Comparison of ENCODE assay signal across 10 mouse cellular contexts in genomic region chr5:113225271-113225670, GRCm38 (mm10). TPM values are rescaled to one million over a fixed set of nuclear protein-coding genes. Genes with fewer than 3 reads are reported as not detected.
DNase-seq lines count a peak whose midpoint lies in the region; ATAC-seq and TF ChIP-seq lines count a peak whose summit lies in the region.
"Had no signal": no experiment of that assay in that cellular context is flagged by ENCODE, and none has a peak within 500 bp of the region (broad histone marks: within the 10 kb centered on the region; RNA-seq: fewer than 3 reads in every experiment).

No protein-coding gene starts in this region.

- intact Hi-C loops in left cerebral cortex, postnatal 36 days (cut with DNase I), result no loop called here

- H3K9ac ChIP-seq in lung, embryonic 14.5 days, result no peak overlapping the region
- H3K9ac ChIP-seq in embryonic facial prominence, embryonic 13.5 days, result no peak overlapping the region
- no peak overlapping the region for H3K9ac ChIP-seq in hindbrain, embryonic 15.5 days
- no peak overlapping the region for H3K9ac ChIP-seq in neural tube, embryonic 13.5 days

- peaks cover 6% of the 10 kb centered on the region; the same call in 1 of the 2 replicates for H3K27me3 ChIP-seq in lung, embryonic 14.5 days (ENCODE audit: insufficient read depth, low read length)
- H3K27me3 ChIP-seq in embryonic facial prominence, embryonic 13.5 days, result peaks cover 10% of the 10 kb centered on the region
- no peaks in the 10 kb centered on the region for H3K27me3 ChIP-seq in hindbrain, embryonic 15.5 days
- H3K27me3 ChIP-seq in neural tube, embryonic 13.5 days, result no peaks in the 10 kb centered on the region
- H3K27me3 ChIP-seq: Patski had no signal

- peak; percentile 74 for DNase-seq in lung, embryonic 14.5 days
- DNase-seq in lung, postnatal 4 days, result no peak
- no peak for DNase-seq in thymus, postnatal 14 days
- DNase-seq in frontal cortex, postnatal 36 days (ENCODE audit: low spot score in 2 of 2), result no peak
- DNase-seq in left cerebral cortex, postnatal 36 days (ENCODE audit: low spot score in 2 of 2), result no peak

- 0 out of 2 replicates have a peak overlapping the region, but pooled peaks have one; percentile 0 for H3K27ac ChIP-seq in lung, embryonic 14.5 days (ENCODE audit: low read depth)
- H3K27ac ChIP-seq in embryonic facial prominence, embryonic 13.5 days, result no peak overlapping the region
- no peak overlapping the region for H3K27ac ChIP-seq in hindbrain, embryonic 15.5 days (replicated peaks)
- H3K27ac ChIP-seq in neural tube, embryonic 13.5 days (replicated peaks), result no peak overlapping the region
- H3K27ac ChIP-seq: limb, embryonic 12.5 days had no signal

- no peaks in the 10 kb centered on the region for H3K36me3 ChIP-seq in lung, embryonic 14.5 days (ENCODE audit: insufficient read depth)
- no peaks in the 10 kb centered on the region for H3K36me3 ChIP-seq in embryonic facial prominence, embryonic 13.5 days
- H3K36me3 ChIP-seq in hindbrain, embryonic 15.5 days, result no peaks in the 10 kb centered on the region
- H3K36me3 ChIP-seq in neural tube, embryonic 13.5 days, result no peaks in the 10 kb centered on the region
- H3K36me3 ChIP-seq: limb, embryonic 12.5 days had no signal

- peaks cover 11% of the 10 kb centered on the region; the same call in 1 of the 2 replicates for H3K4me1 ChIP-seq in lung, embryonic 14.5 days (ENCODE audit: insufficient read depth)
- H3K4me1 ChIP-seq in embryonic facial prominence, embryonic 13.5 days, result peaks cover 26% of the 10 kb centered on the region
- H3K4me1 ChIP-seq in hindbrain, embryonic 15.5 days (replicated peaks), result peaks cover 23% of the 10 kb centered on the region
- H3K4me1 ChIP-seq in neural tube, embryonic 13.5 days (replicated peaks), result peaks cover 27% of the 10 kb centered on the region

- no peak for ATAC-seq in lung, embryonic 14.5 days (ENCODE audit: insufficient read depth)
- no peak for ATAC-seq in embryonic facial prominence, embryonic 13.5 days (ENCODE audit: insufficient number of reproducible peaks, insufficient read depth, low FRiP score, low TSS enrichment, low read depth)
- no peak for ATAC-seq in hindbrain, embryonic 15.5 days (ENCODE audit: low FRiP score, low read depth)
- ATAC-seq in neural tube, embryonic 13.5 days (ENCODE audit: low read depth), result no peak
- ATAC-seq: Patski had no signal

- no peak overlapping the region for H3K4me3 ChIP-seq in lung, embryonic 14.5 days (ENCODE audit: low read depth, low read length)
- no peak overlapping the region for H3K4me3 ChIP-seq in embryonic facial prominence, embryonic 13.5 days
- no peak overlapping the region for H3K4me3 ChIP-seq in hindbrain, embryonic 15.5 days
- no peak overlapping the region for H3K4me3 ChIP-seq in neural tube, embryonic 13.5 days
- H3K4me3 ChIP-seq: limb, embryonic 12.5 days had no signal

- TF ChIP-seq CTCF in lung, embryonic 14.5 days (IDR thresholded peaks at IDR 0.05; ENCODE audit: low read depth), result no peak

- H3K4me2 ChIP-seq in lung, embryonic 14.5 days, result peak overlapping the region; percentile 57; the same call in 1 of the 2 replicates
- peak overlapping the region; percentile 57; the same call in 1 of the 2 replicates for H3K4me2 ChIP-seq in embryonic facial prominence, embryonic 13.5 days
- H3K4me2 ChIP-seq in hindbrain, embryonic 15.5 days, result peak overlapping the region; percentile 54
- H3K4me2 ChIP-seq in neural tube, embryonic 13.5 days, result peak overlapping the region; percentile 47

- 18% methylated on average over 10 of the region's 10 CpGs for WGBS in lung, embryonic 14.5 days
- WGBS in embryonic facial prominence, embryonic 13.5 days, result 20% methylated on average over 10 of the region's 10 CpGs
- WGBS in hindbrain, embryonic 15.5 days, result 16% methylated on average over 10 of the region's 10 CpGs
- WGBS in neural tube, embryonic 13.5 days, result 3% methylated on average over 10 of the region's 10 CpGs

- no peaks in the 10 kb centered on the region for H3K9me3 ChIP-seq in lung, embryonic 14.5 days (ENCODE audit: low read depth, low read length)
- H3K9me3 ChIP-seq in embryonic facial prominence, embryonic 13.5 days, result no peaks in the 10 kb centered on the region
- H3K9me3 ChIP-seq in hindbrain, embryonic 15.5 days, result no peaks in the 10 kb centered on the region
- no peaks in the 10 kb centered on the region for H3K9me3 ChIP-seq in neural tube, embryonic 13.5 days
- H3K9me3 ChIP-seq: limb, embryonic 12.5 days had no signal

RNA-seq across cellular contexts. Expression of gene Tmem211, which starts 1.4 kb away (rescaled TPM):
- polyA plus RNA-seq in lung, embryonic 14.5 days (2014; fragmentation: Nextera tagmentation; extraction: Ambion mirVana), result not detected in 2 replicates
- 0.61 TPM in 1 of 2 replicates, not detected in the other for polyA plus RNA-seq in embryonic facial prominence, embryonic 13.5 days (2015; fragmentation: Nextera tagmentation; extraction: Ambion mirVana)
- polyA plus RNA-seq in hindbrain, embryonic 15.5 days (2015; fragmentation: Nextera tagmentation; extraction: Ambion mirVana), result not detected in 2 replicates
- polyA plus RNA-seq in neural tube, embryonic 13.5 days (2015; fragmentation: Nextera tagmentation; extraction: Ambion mirVana), result 0.14 TPM in 1 of 2 replicates, not detected in the other
- total RNA-seq in left cerebral cortex, postnatal 36 days (2021), result not detected
- polyA plus RNA-seq: limb, embryonic 12.5 days; Patski had no signal

RNA-seq across cellular contexts. Expression of gene 2900026A02Rik, which starts 4.2 kb away (rescaled TPM):
- polyA plus RNA-seq in lung, embryonic 14.5 days (2014; fragmentation: Nextera tagmentation; extraction: Ambion mirVana), result 6.9 TPM in 2 replicates
- 8.6 and 10.2 TPM in 2 replicates for polyA plus RNA-seq in embryonic facial prominence, embryonic 13.5 days (2015; fragmentation: Nextera tagmentation; extraction: Ambion mirVana)
- polyA plus RNA-seq in hindbrain, embryonic 15.5 days (2015; fragmentation: Nextera tagmentation; extraction: Ambion mirVana), result 3.8 and 3.9 TPM in 2 replicates
- 2.6 and 3.4 TPM in 2 replicates for polyA plus RNA-seq in neural tube, embryonic 13.5 days (2015; fragmentation: Nextera tagmentation; extraction: Ambion mirVana)
- total RNA-seq in left cerebral cortex, postnatal 36 days (2021), result 10 to 100 TPM; 40.8 to 41.0 TPM
